Mouse (Mus musculus): ENCODE data around the gene Erc2. TPM values are rescaled to one million over a fixed set of nuclear protein-coding genes. Genes with fewer than 3 reads are reported as not detected.
"Not testable (repeated sequence)": the region's sequence is repeated elsewhere in the genome, so short reads cannot be mapped to it uniquely, and the experiment has no call there.

Gene Erc2
- polyA plus RNA-seq, 1 experiment from 2014 or later, result 9.2 TPM

GRCm38 (mm10) chr14:27852606-27853005 lies 230.4 kb downstream of the Erc2 start:
- peaks cover 5% of the 10 kb centered on the region; the same call in 1 of the 2 replicates for H3K4me1 ChIP-seq
- H3K4me2 ChIP-seq (replicated peaks), result no peak overlapping the region
- H3K9ac ChIP-seq, result no peak overlapping the region
- no peak for ATAC-seq (ENCODE audit: low FRiP score, low read depth)
- no peak overlapping the region for H3K27ac ChIP-seq
- H3K4me3 ChIP-seq, result no peak overlapping the region
- H3K9me3 ChIP-seq, result no peaks in the 10 kb centered on the region
- H3K27me3 ChIP-seq, result no peaks in the 10 kb centered on the region
- 86% methylated on average over 6 of the region's 6 CpGs for WGBS
- no peaks in the 10 kb centered on the region for H3K36me3 ChIP-seq

- ATAC-seq (ENCODE audit: low FRiP score, low read depth), result no peak
- 86% methylated on average over 6 of the region's 6 CpGs for WGBS
These were observed 238.3 kb downstream of the Erc2 start for GRCm38 (mm10) chr14:27860371-27861046.

GRCm38 (mm10) chr14:27862299-27862698 lies 240.1 kb downstream of the Erc2 start:
- H3K27me3 ChIP-seq, result 0 out of 2 replicates have a peak, but pooled peaks cover 4% of the 10 kb centered on the region
- no peaks in the 10 kb centered on the region for H3K4me1 ChIP-seq
- no peak overlapping the region for H3K9ac ChIP-seq
- no peak overlapping the region for H3K4me3 ChIP-seq
- H3K27ac ChIP-seq, result no peak overlapping the region
- ATAC-seq (ENCODE audit: low FRiP score, low read depth), result no peak
- no peak overlapping the region for H3K4me2 ChIP-seq (replicated peaks)
- H3K36me3 ChIP-seq, result no peaks in the 10 kb centered on the region
- no peaks in the 10 kb centered on the region for H3K9me3 ChIP-seq

More at GRCm38 (mm10) chr14:27860371-27861046, 238.3 kb downstream of the Erc2 start:
- H3K9ac ChIP-seq, result no peak overlapping the region
- no peak overlapping the region for H3K4me3 ChIP-seq
- H3K36me3 ChIP-seq, result no peaks in the 10 kb centered on the region
- H3K9me3 ChIP-seq, result no peaks in the 10 kb centered on the region
- H3K27ac ChIP-seq, result no peak overlapping the region
- no peak overlapping the region for H3K4me2 ChIP-seq (replicated peaks)
- 0 out of 2 replicates have a peak, but pooled peaks cover 4% of the 10 kb centered on the region for H3K27me3 ChIP-seq
- H3K4me1 ChIP-seq, result peaks cover 5% of the 10 kb centered on the region; the same call in 1 of the 2 replicates

DNA sequence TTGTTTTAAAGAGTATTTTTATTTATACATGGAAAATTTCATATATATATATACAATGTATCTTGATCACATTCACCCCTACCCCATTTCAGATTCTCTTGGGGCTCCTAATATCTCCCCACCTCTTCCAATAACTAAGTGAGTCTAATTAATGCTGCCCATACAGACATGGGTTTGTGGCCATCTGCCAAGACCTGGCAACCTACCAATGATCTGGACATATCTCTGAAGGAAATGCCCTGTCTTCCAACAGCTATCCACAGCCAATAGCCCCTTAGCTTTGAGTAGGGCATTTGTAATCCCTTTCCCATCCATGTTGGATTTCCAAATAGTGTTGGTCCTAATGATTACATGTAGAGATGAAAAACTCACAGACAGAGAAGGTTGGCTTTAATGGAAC lies 245.2 kb downstream of the Erc2 start:
- H3K4me2 ChIP-seq (replicated peaks), result no peak overlapping the region
- H3K4me1 ChIP-seq, result no peaks in the 10 kb centered on the region
- no peak overlapping the region for H3K4me3 ChIP-seq
- ATAC-seq (ENCODE audit: low FRiP score, low read depth), result no peak
- H3K9me3 ChIP-seq, result no peaks in the 10 kb centered on the region
- no peak overlapping the region for H3K27ac ChIP-seq
- no peaks in the 10 kb centered on the region for H3K27me3 ChIP-seq
- no peak overlapping the region for H3K9ac ChIP-seq
- no peaks in the 10 kb centered on the region for H3K36me3 ChIP-seq

DNA sequence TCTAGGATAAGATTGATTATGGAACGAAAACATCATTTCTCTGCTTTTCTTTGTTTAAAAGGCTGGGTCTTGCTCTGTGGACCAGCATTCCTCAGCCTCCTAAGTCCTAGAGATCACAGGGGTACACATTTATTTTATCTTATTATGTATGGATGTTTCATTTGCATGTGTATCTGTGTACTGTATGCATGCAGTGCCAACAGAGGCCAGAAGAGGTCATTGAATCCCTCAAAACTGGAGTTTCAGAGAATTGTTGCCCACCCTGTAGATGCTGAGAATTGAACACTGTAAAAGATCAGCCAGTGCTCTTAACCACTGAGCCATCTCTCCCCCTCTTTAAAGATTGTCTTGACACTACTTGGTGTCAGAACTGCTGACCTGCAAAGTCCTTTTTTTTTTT lies 251.4 kb downstream of the Erc2 start:
- Histone ChIP-seq H3K4me2 (replicated peaks) (no peak overlapping the region), H3K36me3 (no peaks in the 10 kb centered on the region), H3K4me3 (no peak overlapping the region), H3K4me1 (no peaks in the 10 kb centered on the region), H3K27ac (no peak overlapping the region), H3K27me3 (peaks cover 10% of the 10 kb centered on the region; the same call in 1 of the 2 replicates), H3K9me3 (no peaks in the 10 kb centered on the region), H3K9ac (no peak overlapping the region)
- no peak for ATAC-seq (ENCODE audit: low FRiP score, low read depth)
- WGBS, result 94% methylated on average over 1 of the region's 1 CpGs

- ATAC-seq (ENCODE audit: low FRiP score, low read depth), result no peak
- Histone ChIP-seq H3K9ac (no peak overlapping the region), H3K9me3 (no peaks in the 10 kb centered on the region), H3K4me2 (replicated peaks) (no peak overlapping the region), H3K4me1 (peaks cover 7% of the 10 kb centered on the region), H3K4me3 (no peak overlapping the region), H3K27ac (no peak overlapping the region), H3K36me3 (no peaks in the 10 kb centered on the region), H3K27me3 (peaks cover 12% of the 10 kb centered on the region)
- 77% methylated on average over 13 of the region's 13 CpGs for WGBS
These were observed 253.8 kb downstream of the Erc2 start for GRCm38 (mm10) chr14:27875991-27876411.

- Histone ChIP-seq H3K9ac (no peak overlapping the region), H3K4me3 (no peak overlapping the region), H3K9me3 (no peaks in the 10 kb centered on the region), H3K27ac (no peak overlapping the region), H3K36me3 (no peaks in the 10 kb centered on the region), H3K4me1 (peaks cover 15% of the 10 kb centered on the region), H3K4me2 (replicated peaks) (no peak overlapping the region), H3K27me3 (peaks cover 3% of the 10 kb centered on the region)
- 46% methylated on average over 5 of the region's 5 CpGs for WGBS
- ATAC-seq (ENCODE audit: low FRiP score, low read depth), result no peak
These were observed 259.7 kb downstream of the Erc2 start for GRCm38 (mm10) chr14:27881972-27882371.

DNA sequence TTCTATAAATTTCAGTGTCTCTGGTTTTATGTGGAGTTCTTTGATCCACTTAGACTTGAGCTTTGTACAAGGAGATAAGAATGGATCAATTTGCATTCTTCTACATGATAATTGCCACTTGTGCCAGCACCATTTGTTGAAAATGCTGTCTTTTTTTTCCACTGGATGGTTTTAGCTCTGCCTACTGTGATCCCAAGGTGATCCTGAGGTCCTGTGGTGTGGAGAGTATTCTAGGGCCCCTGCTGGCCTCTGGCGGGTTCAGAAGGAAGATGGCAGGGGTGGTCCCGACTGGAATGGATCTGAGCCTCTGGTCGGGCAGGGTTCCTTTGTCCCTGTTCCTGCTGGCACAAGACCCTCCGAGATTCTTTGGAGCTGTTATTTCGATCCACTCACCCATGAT lies 264.1 kb downstream of the Erc2 start:
- 88% methylated on average over 5 of the region's 5 CpGs for WGBS
- not testable (repeated sequence) for ATAC-seq (ENCODE audit: low FRiP score, low read depth); H3K9me3 ChIP-seq; H3K4me2 ChIP-seq (replicated peaks); H3K4me3 ChIP-seq; H3K9ac ChIP-seq; H3K27me3 ChIP-seq; H3K36me3 ChIP-seq; H3K4me1 ChIP-seq; H3K27ac ChIP-seq

GRCm38 (mm10) chr14:27887488-27887887 lies 265.3 kb downstream of the Erc2 start:
- Histone ChIP-seq H3K9me3 (no peaks in the 10 kb centered on the region), H3K36me3 (no peaks in the 10 kb centered on the region), H3K27ac (no peak overlapping the region), H3K27me3 (no peaks in the 10 kb centered on the region), H3K4me1 (0 out of 2 replicates have a peak, but pooled peaks cover 4% of the 10 kb centered on the region), H3K4me3 (no peak overlapping the region), H3K4me2 (replicated peaks) (no peak overlapping the region), H3K9ac (no peak overlapping the region)
- no peak for ATAC-seq (ENCODE audit: low FRiP score, low read depth)
- 82% methylated on average over 5 of the region's 5 CpGs for WGBS

- WGBS, result 68% methylated on average over 2 of the region's 2 CpGs
- H3K27ac ChIP-seq, result no peak overlapping the region
- no peaks in the 10 kb centered on the region for H3K27me3 ChIP-seq
- H3K9me3 ChIP-seq, result no peaks in the 10 kb centered on the region
- no peaks in the 10 kb centered on the region for H3K36me3 ChIP-seq
- no peak overlapping the region for H3K9ac ChIP-seq
- no peak for ATAC-seq (ENCODE audit: low FRiP score, low read depth)
- no peak overlapping the region for H3K4me3 ChIP-seq
- H3K4me2 ChIP-seq (replicated peaks), result no peak overlapping the region
- no peaks in the 10 kb centered on the region for H3K4me1 ChIP-seq
These were observed 267.4 kb downstream of the Erc2 start for GRCm38 (mm10) chr14:27889650-27890049.

- ATAC-seq (ENCODE audit: low FRiP score, low read depth), result no peak
- H3K27me3 ChIP-seq, result no peaks in the 10 kb centered on the region
- no peak overlapping the region for H3K27ac ChIP-seq
- H3K36me3 ChIP-seq, result no peaks in the 10 kb centered on the region
- no peaks in the 10 kb centered on the region for H3K9me3 ChIP-seq
- no peaks in the 10 kb centered on the region for H3K4me1 ChIP-seq
- H3K4me2 ChIP-seq (replicated peaks), result no peak overlapping the region
- H3K9ac ChIP-seq, result no peak overlapping the region
- no peak overlapping the region for H3K4me3 ChIP-seq
- 92% methylated on average over 2 of the region's 2 CpGs for WGBS
These were observed 270.2 kb downstream of the Erc2 start for GRCm38 (mm10) chr14:27892416-27892815.

GRCm38 (mm10) chr14:27901772-27902171 lies 279.5 kb downstream of the Erc2 start:
- H3K4me2 ChIP-seq (replicated peaks), result no peak overlapping the region
- peaks cover 21% of the 10 kb centered on the region for H3K4me1 ChIP-seq
- 56% methylated on average over 5 of the region's 5 CpGs for WGBS
- no peak overlapping the region for H3K9ac ChIP-seq
- no peak for ATAC-seq (ENCODE audit: low FRiP score, low read depth)
- H3K27me3 ChIP-seq, result peaks cover 10% of the 10 kb centered on the region; the same call in 1 of the 2 replicates
- H3K27ac ChIP-seq, result no peak overlapping the region
- no peak overlapping the region for H3K4me3 ChIP-seq
- H3K36me3 ChIP-seq, result no peaks in the 10 kb centered on the region
- no peaks in the 10 kb centered on the region for H3K9me3 ChIP-seq

All from limb, embryonic 13.5 days (tissue).